Mouse (Mus musculus): ENCODE data around the gene Asb15.

DNA sequence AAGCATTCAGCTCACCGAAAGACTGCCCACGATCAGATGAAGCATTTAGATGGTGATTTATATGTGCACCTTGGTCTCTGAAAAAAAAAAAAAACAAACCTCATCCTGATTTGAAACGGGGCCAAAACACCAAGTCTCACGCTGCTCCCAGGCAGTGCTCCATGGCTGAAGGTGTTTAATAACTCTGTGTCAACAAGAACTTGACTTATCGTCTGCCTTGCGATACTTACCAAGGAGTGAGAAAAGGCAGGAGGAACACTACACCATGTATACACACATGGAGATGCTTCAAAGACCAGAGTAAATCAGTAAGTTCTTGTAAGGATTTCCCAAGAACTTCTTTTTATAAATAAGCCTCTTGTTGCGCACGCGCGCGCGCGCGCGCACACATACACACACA is 79.6 kb downstream of the Asb15 start:
- TF ChIP-seq CTCF (IDR thresholded peaks at IDR 0.05; ENCODE audit: borderline replicate concordance, insufficient read depth, low read length), result no peak
- TF ChIP-seq POLR2A (IDR thresholded peaks at IDR 0.05; ENCODE audit: low read depth, low read length), result no peak

Measured in embryonic fibroblast, embryonic 13.5 days (primary cell).